ENCODE assay signal across 8 mouse cellular contexts in genomic region chr2:168766538-168767361, GRCm38 (mm10). TPM values are rescaled to one million over a fixed set of nuclear protein-coding genes. Genes with fewer than 3 reads are reported as not detected.
DNase-seq lines count a peak whose midpoint lies in the region; ATAC-seq lines count a peak whose summit lies in the region.

No protein-coding gene starts in this region.

- no peaks in the 10 kb centered on the region for H3K9me3 ChIP-seq in lung, embryonic 16.5 days (ENCODE audit: control insufficient read depth, low read length)
- no peaks in the 10 kb centered on the region for H3K9me3 ChIP-seq in forebrain, embryonic 12.5 days
- no peaks in the 10 kb centered on the region for H3K9me3 ChIP-seq in hindbrain, embryonic 16.5 days (ENCODE audit: control insufficient read depth, low read length)
- no peaks in the 10 kb centered on the region for H3K9me3 ChIP-seq in liver, embryonic 16.5 days (replicated peaks; ENCODE audit: control insufficient read depth, low read length)

- H3K4me2 ChIP-seq in lung, embryonic 16.5 days (ENCODE audit: low read depth, low read length) = peak overlapping the region; percentile 62
- H3K4me2 ChIP-seq in forebrain, embryonic 12.5 days = peak overlapping the region; percentile 91
- H3K4me2 ChIP-seq in hindbrain, embryonic 16.5 days (ENCODE audit: low read length) = peak overlapping the region; percentile 75
- peak overlapping the region; percentile 34; the same call in 1 of the 2 replicates for H3K4me2 ChIP-seq in liver, embryonic 16.5 days (ENCODE audit: low read depth, low read length)

- no peaks in the 10 kb centered on the region for H3K36me3 ChIP-seq in lung, embryonic 16.5 days (ENCODE audit: control insufficient read depth, insufficient read depth, low read length)
- no peaks in the 10 kb centered on the region for H3K36me3 ChIP-seq in forebrain, embryonic 12.5 days (replicated peaks)
- no peaks in the 10 kb centered on the region for H3K36me3 ChIP-seq in hindbrain, embryonic 16.5 days (ENCODE audit: control insufficient read depth, insufficient read depth, low read length)
- no peaks in the 10 kb centered on the region for H3K36me3 ChIP-seq in liver, embryonic 16.5 days (ENCODE audit: control insufficient read depth, insufficient read depth)

- H3K27ac ChIP-seq in lung, embryonic 16.5 days (ENCODE audit: low read length) = no peak overlapping the region
- H3K27ac ChIP-seq in forebrain, embryonic 12.5 days = peak overlapping the region; percentile 79
- no peak overlapping the region for H3K27ac ChIP-seq in hindbrain, embryonic 16.5 days (ENCODE audit: low read depth, low read length)
- H3K27ac ChIP-seq in liver, embryonic 16.5 days (ENCODE audit: low read length) = peak overlapping the region; percentile 81

- H3K4me1 ChIP-seq in lung, embryonic 16.5 days (replicated peaks; ENCODE audit: control insufficient read depth, insufficient read depth, low read length) = peaks cover 8% of the 10 kb centered on the region; the same call in 1 of the 2 replicates
- peaks cover 54% of the 10 kb centered on the region for H3K4me1 ChIP-seq in forebrain, embryonic 12.5 days
- peaks cover 18% of the 10 kb centered on the region for H3K4me1 ChIP-seq in hindbrain, embryonic 16.5 days (ENCODE audit: control insufficient read depth, insufficient read depth, low read depth, low read length)
- no peaks in the 10 kb centered on the region for H3K4me1 ChIP-seq in liver, embryonic 16.5 days (ENCODE audit: control insufficient read depth, low read depth, low read length)

- H3K27me3 ChIP-seq in lung, embryonic 16.5 days (ENCODE audit: control insufficient read depth, insufficient read depth, low read depth, low read length) = peaks cover 71% of the 10 kb centered on the region
- H3K27me3 ChIP-seq in forebrain, embryonic 12.5 days = peaks cover 63% of the 10 kb centered on the region
- peaks cover 39% of the 10 kb centered on the region for H3K27me3 ChIP-seq in hindbrain, embryonic 16.5 days (replicated peaks; ENCODE audit: control insufficient read depth, insufficient read depth, low read length)
- peaks cover 52% of the 10 kb centered on the region for H3K27me3 ChIP-seq in liver, embryonic 16.5 days (ENCODE audit: control insufficient read depth, insufficient read depth, low read depth, low read length)

- WGBS in lung, embryonic 16.5 days = 1% methylated on average over 36 of the region's 52 CpGs
- under 1% methylated on average over 52 of the region's 52 CpGs for WGBS in forebrain, embryonic 12.5 days
- WGBS in hindbrain, embryonic 16.5 days = under 1% methylated on average over 50 of the region's 52 CpGs
- WGBS in liver, embryonic 16.5 days (ENCODE audit: insufficient replicate concordance) = under 1% methylated on average over 44 of the region's 52 CpGs

- peak; percentile 51; the same call in 1 of the 2 replicates for ATAC-seq in lung, embryonic 16.5 days (ENCODE audit: low read depth)
- ATAC-seq in forebrain, embryonic 12.5 days (ENCODE audit: low FRiP score) = peak; percentile 84
- ATAC-seq in hindbrain, embryonic 16.5 days = peak; percentile 80
- peak; percentile 75 for ATAC-seq in liver, embryonic 16.5 days (ENCODE audit: low read depth)

- no peak overlapping the region for H3K9ac ChIP-seq in lung, embryonic 16.5 days (ENCODE audit: low read length)
- H3K9ac ChIP-seq in forebrain, embryonic 12.5 days = peak overlapping the region; percentile 80
- peak overlapping the region; percentile 51 for H3K9ac ChIP-seq in hindbrain, embryonic 16.5 days (ENCODE audit: low read depth, low read length)
- peak overlapping the region; percentile 50 for H3K9ac ChIP-seq in liver, embryonic 16.5 days (ENCODE audit: low read depth, low read length)

- peak overlapping the region; percentile 42 for H3K4me3 ChIP-seq in lung, embryonic 16.5 days (ENCODE audit: low read length)
- peak overlapping the region; percentile 60 for H3K4me3 ChIP-seq in forebrain, embryonic 12.5 days (replicated peaks)
- peak overlapping the region; percentile 50 for H3K4me3 ChIP-seq in hindbrain, embryonic 16.5 days (ENCODE audit: low read length)
- peak overlapping the region; percentile 56 for H3K4me3 ChIP-seq in liver, embryonic 16.5 days (ENCODE audit: low read depth, low read length)

- no peak for DNase-seq in lung, adult 18-20 months
- DNase-seq in yolk sac, embryonic 10.5 days (ENCODE audit: low spot score) = peak; percentile 88
- DNase-seq in cerebellum, postnatal 36 days = no peak
- no peak for DNase-seq in left cerebral cortex, adult 8-10 months (ENCODE audit: low spot score in 2 of 2)

RNA-seq across cellular contexts. Expression of gene Sall4, which starts 1.0 kb away (rescaled TPM):
- polyA plus RNA-seq in lung, embryonic 16.5 days (2015; fragmentation: Nextera tagmentation; extraction: Ambion mirVana) = 0.41 TPM in 1 of 2 replicates, not detected in the other
- polyA plus RNA-seq in forebrain, embryonic 12.5 days (2016; fragmentation: Nextera tagmentation; extraction: Ambion mirVana) = 4.6 and 6.9 TPM in 2 replicates
- polyA plus RNA-seq in hindbrain, embryonic 16.5 days (2015; fragmentation: Nextera tagmentation; extraction: Ambion mirVana) = 0.51 and 0.76 TPM in 2 replicates
- 3.4 and 3.7 TPM in 2 replicates for polyA plus RNA-seq in liver, embryonic 16.5 days (2015; fragmentation: Nextera tagmentation; extraction: Ambion mirVana)
- total RNA-seq in left cerebral cortex, adult 8-10 months (2022) = under 1 TPM in 2 of 4 experiments, not detected in 2; 0.39 to 0.66 TPM

RNA-seq across cellular contexts. Expression of gene Atp9a, which starts 24.5 kb away (rescaled TPM):
- polyA plus RNA-seq in lung, embryonic 16.5 days (2015; fragmentation: Nextera tagmentation; extraction: Ambion mirVana) = 12.2 and 13.8 TPM in 2 replicates
- polyA plus RNA-seq in forebrain, embryonic 12.5 days (2016; fragmentation: Nextera tagmentation; extraction: Ambion mirVana) = 27.6 and 28.3 TPM in 2 replicates
- 85.0 and 89.8 TPM in 2 replicates for polyA plus RNA-seq in hindbrain, embryonic 16.5 days (2015; fragmentation: Nextera tagmentation; extraction: Ambion mirVana)
- 2.7 and 4.0 TPM in 2 replicates for polyA plus RNA-seq in liver, embryonic 16.5 days (2015; fragmentation: Nextera tagmentation; extraction: Ambion mirVana)
- total RNA-seq in left cerebral cortex, adult 8-10 months (2022) = 100 to 1,000 TPM; 400 to 416 (median 410) TPM

Comparison
In these comparisons a context has a peak if more than half of its experiments do, and no peak if none do; other contexts are left out.
1. H3K27ac ChIP-seq: peak in forebrain, embryonic 12.5 days (single experiment) and liver, embryonic 16.5 days (single experiment); none in lung, embryonic 16.5 days (single experiment) and hindbrain, embryonic 16.5 days (single experiment).
2. H3K4me2 ChIP-seq: peak in every context shown above with its lines; median percentile 91 in forebrain, embryonic 12.5 days; 75 in hindbrain, embryonic 16.5 days; 62 in lung, embryonic 16.5 days; 34 in liver, embryonic 16.5 days.
3. Peak in every context shown above with its lines, with median percentiles within 50 percentile points of each other: ATAC-seq and H3K4me3 ChIP-seq.